Mouse (Mus musculus): ENCODE data around the gene Fopnl. TPM values are rescaled to one million over a fixed set of nuclear protein-coding genes. Genes with fewer than 3 reads are reported as not detected.

The Fopnl gene
- total RNA-seq, 2 experiments from 2014 or later, result 48.3 to 54.1 TPM

- no peak for DNase-seq (ENCODE audit: low spot score in 2 of 2)
These were observed 8.7 kb downstream of the Fopnl start for GRCm38 (mm10) chr16:14308245-14309073.

GRCm38 (mm10) chr16:14307373-14307772 lies 9.8 kb downstream of the Fopnl start:
- no peak for DNase-seq (ENCODE audit: low spot score in 2 of 2)

GRCm38 (mm10) chr16:14306451-14306850 lies 10.8 kb downstream of the Fopnl start:
- DNase-seq (ENCODE audit: low spot score in 2 of 2), result no peak

- no peak for DNase-seq (ENCODE audit: low spot score in 2 of 2)
These were observed 12.4 kb downstream of the Fopnl start for GRCm38 (mm10) chr16:14304791-14305190.

GRCm38 (mm10) chr16:14303676-14304075 lies 13.5 kb downstream of the Fopnl start:
- no peak for DNase-seq (ENCODE audit: low spot score in 2 of 2)

GRCm38 (mm10) chr16:14303148-14303547 lies 14.1 kb downstream of the Fopnl start:
- no peak for DNase-seq (ENCODE audit: low spot score in 2 of 2)

GRCm38 (mm10) chr16:14298461-14298860 lies 18.7 kb downstream of the Fopnl start:
- DNase-seq (ENCODE audit: low spot score in 2 of 2), result no peak

GRCm38 (mm10) chr16:14297746-14298145 lies 19.5 kb downstream of the Fopnl start:
- no peak for DNase-seq (ENCODE audit: low spot score in 2 of 2)

- DNase-seq (ENCODE audit: low spot score in 2 of 2), result peak in 1 of 2 experiments; percentile 35
These were observed 20.1 kb downstream of the Fopnl start for GRCm38 (mm10) chr16:14297137-14297536.

- no peak for DNase-seq (ENCODE audit: low spot score in 2 of 2)
These were observed 20.6 kb downstream of the Fopnl start for GRCm38 (mm10) chr16:14296544-14297124.

GRCm38 (mm10) chr16:14295291-14295690 lies 21.9 kb downstream of the Fopnl start:
- DNase-seq (ENCODE audit: low spot score in 2 of 2), result no peak

- no peak for DNase-seq (ENCODE audit: low spot score in 2 of 2)
These were observed 24.7 kb downstream of the Fopnl start for GRCm38 (mm10) chr16:14292205-14293199.

GRCm38 (mm10) chr16:14291223-14291622 lies 26.0 kb downstream of the Fopnl start, which contains the start of gene Myh11:
Myh11 (minus strand) TSS chr16:14291372.
- DNase-seq (ENCODE audit: low spot score in 2 of 2), result peak in 1 of 2 experiments; percentile 31

- DNase-seq (ENCODE audit: low spot score in 2 of 2), result no peak
These were observed 44.7 kb downstream of the Fopnl start for GRCm38 (mm10) chr16:14272374-14272965.

- DNase-seq (ENCODE audit: low spot score in 2 of 2), result no peak
These were observed 51.8 kb downstream of the Fopnl start for GRCm38 (mm10) chr16:14265203-14265920.

- DNase-seq (ENCODE audit: low spot score in 2 of 2), result no peak
These were observed 52.7 kb downstream of the Fopnl start for GRCm38 (mm10) chr16:14264504-14264903.

- peak in 1 of 2 experiments; percentile 5 for DNase-seq (ENCODE audit: low spot score in 2 of 2)
These were observed 54.0 kb downstream of the Fopnl start for GRCm38 (mm10) chr16:14263241-14263640.

GRCm38 (mm10) chr16:14262410-14262809 lies 54.8 kb downstream of the Fopnl start:
- no peak for DNase-seq (ENCODE audit: low spot score in 2 of 2)

GRCm38 (mm10) chr16:14258856-14259255 lies 58.3 kb downstream of the Fopnl start:
- no peak for DNase-seq (ENCODE audit: low spot score in 2 of 2)

- DNase-seq (ENCODE audit: low spot score in 2 of 2), result peak in 1 of 2 experiments; percentile 18
These were observed 63.6 kb downstream of the Fopnl start for GRCm38 (mm10) chr16:14253586-14253985.

Measured in layer of hippocampus, postnatal 14 days (tissue).